Mouse (Mus musculus): Measurements from ENCODE around the gene Frat2. TPM values are rescaled to one million over a fixed set of nuclear protein-coding genes. Genes with fewer than 3 reads are reported as not detected.

The Frat2 gene
- polyA plus RNA-seq, 1 experiment from 2014 or later = 7.0 TPM

- no peak overlapping the region for H3K4me3 ChIP-seq (replicated peaks)
- no peak overlapping the region for H3K4me2 ChIP-seq
- ATAC-seq (ENCODE audit: low FRiP score) = no peak
- H3K27me3 ChIP-seq (replicated peaks) = no peaks in the 10 kb centered on the region
- H3K4me1 ChIP-seq = no peaks in the 10 kb centered on the region
- H3K36me3 ChIP-seq = no peaks in the 10 kb centered on the region
- H3K9ac ChIP-seq (replicated peaks) = no peak overlapping the region
- WGBS = 80% methylated on average over 5 of the region's 5 CpGs
- no peak overlapping the region for H3K27ac ChIP-seq (replicated peaks)
- no peaks in the 10 kb centered on the region for H3K9me3 ChIP-seq (replicated peaks)
Observed at GRCm38 (mm10) chr19:41816410-41816809, 31.5 kb downstream of the Frat2 start.

GRCm38 (mm10) chr19:41813374-41813773, 34.6 kb downstream of the Frat2 start:
- Histone ChIP-seq H3K4me2 (no peak overlapping the region), H3K4me1 (no peaks in the 10 kb centered on the region), H3K36me3 (no peaks in the 10 kb centered on the region), H3K4me3 (replicated peaks) (no peak overlapping the region), H3K27me3 (replicated peaks) (no peaks in the 10 kb centered on the region), H3K9me3 (replicated peaks) (no peaks in the 10 kb centered on the region), H3K27ac (replicated peaks) (no peak overlapping the region), H3K9ac (replicated peaks) (no peak overlapping the region)
- ATAC-seq (ENCODE audit: low FRiP score) = no peak
- WGBS = 95% methylated on average over 4 of the region's 4 CpGs

GRCm38 (mm10) chr19:41812525-41812924, 35.4 kb downstream of the Frat2 start:
- Histone ChIP-seq H3K4me2 (no peak overlapping the region), H3K4me3 (replicated peaks) (no peak overlapping the region), H3K9ac (replicated peaks) (no peak overlapping the region), H3K27me3 (replicated peaks) (no peaks in the 10 kb centered on the region), H3K36me3 (no peaks in the 10 kb centered on the region), H3K4me1 (no peaks in the 10 kb centered on the region), H3K27ac (replicated peaks) (no peak overlapping the region), H3K9me3 (replicated peaks) (no peaks in the 10 kb centered on the region)
- ATAC-seq (ENCODE audit: low FRiP score) = no peak
- 95% methylated on average over 10 of the region's 10 CpGs for WGBS

- Histone ChIP-seq H3K4me1 (no peaks in the 10 kb centered on the region), H3K27me3 (replicated peaks) (no peaks in the 10 kb centered on the region), H3K9me3 (replicated peaks) (no peaks in the 10 kb centered on the region), H3K9ac (replicated peaks) (no peak overlapping the region), H3K4me3 (replicated peaks) (no peak overlapping the region), H3K27ac (replicated peaks) (no peak overlapping the region), H3K4me2 (no peak overlapping the region), H3K36me3 (no peaks in the 10 kb centered on the region)
- 87% methylated on average over 5 of the region's 5 CpGs for WGBS
- no peak for ATAC-seq (ENCODE audit: low FRiP score)
Observed at GRCm38 (mm10) chr19:41810074-41810473, 37.9 kb downstream of the Frat2 start.

GRCm38 (mm10) chr19:41808104-41808634, 39.8 kb downstream of the Frat2 start:
- no peaks in the 10 kb centered on the region for H3K27me3 ChIP-seq (replicated peaks)
- no peak overlapping the region for H3K27ac ChIP-seq (replicated peaks)
- H3K9me3 ChIP-seq (replicated peaks) = no peaks in the 10 kb centered on the region
- H3K4me1 ChIP-seq = no peaks in the 10 kb centered on the region
- WGBS = 85% methylated on average over 8 of the region's 8 CpGs
- no peak for ATAC-seq (ENCODE audit: low FRiP score)
- H3K9ac ChIP-seq (replicated peaks) = no peak overlapping the region
- no peak overlapping the region for H3K4me3 ChIP-seq (replicated peaks)
- no peaks in the 10 kb centered on the region for H3K36me3 ChIP-seq
- no peak overlapping the region for H3K4me2 ChIP-seq

DNA sequence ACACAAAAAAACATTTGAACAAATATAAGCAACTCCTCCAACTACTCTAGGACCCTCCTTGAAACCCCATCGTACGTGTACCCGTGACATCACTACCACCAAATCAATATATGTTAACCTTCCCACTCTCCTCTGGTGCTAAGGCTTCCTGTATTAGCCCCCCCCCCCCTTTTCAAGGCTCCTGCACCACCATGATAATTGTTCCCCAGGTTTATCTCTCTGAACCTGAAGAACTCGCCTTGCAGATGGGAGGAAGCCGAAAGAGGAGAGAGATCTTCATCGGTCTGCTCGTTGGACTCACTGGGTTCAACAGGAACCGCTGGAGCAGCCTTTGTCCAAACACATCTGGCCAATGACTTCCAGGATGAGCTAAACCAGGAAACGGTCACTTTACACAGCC, 40.4 kb downstream of the Frat2 start:
- Histone ChIP-seq H3K36me3 (no peaks in the 10 kb centered on the region), H3K4me1 (no peaks in the 10 kb centered on the region), H3K4me3 (replicated peaks) (no peak overlapping the region), H3K9ac (replicated peaks) (no peak overlapping the region), H3K27me3 (replicated peaks) (no peaks in the 10 kb centered on the region), H3K4me2 (no peak overlapping the region), H3K9me3 (replicated peaks) (no peaks in the 10 kb centered on the region), H3K27ac (replicated peaks) (no peak overlapping the region)
- ATAC-seq (ENCODE audit: low FRiP score) = no peak
- 87% methylated on average over 9 of the region's 9 CpGs for WGBS

DNA sequence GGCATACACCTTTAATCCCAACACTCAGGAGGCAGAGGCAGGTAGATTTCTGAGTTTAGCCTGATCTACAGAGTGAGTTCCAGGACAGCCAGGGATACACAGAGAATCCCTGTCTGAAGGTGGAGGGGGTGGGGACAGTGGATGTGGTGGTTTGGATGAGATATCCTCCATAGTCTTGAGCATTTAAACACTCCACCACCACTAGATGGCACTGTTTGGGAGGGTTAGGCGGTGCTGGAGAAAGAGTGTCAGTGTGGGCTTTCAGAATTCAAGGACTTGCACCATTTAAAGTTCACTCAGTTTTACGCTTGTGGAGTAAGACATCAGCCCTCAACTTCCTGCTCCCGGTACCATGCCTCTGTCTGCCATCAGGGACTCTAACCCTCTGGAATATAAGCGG, 42.1 kb downstream of the Frat2 start:
- Histone ChIP-seq H3K36me3 (no peaks in the 10 kb centered on the region), H3K4me2 (no peak overlapping the region), H3K9me3 (replicated peaks) (no peaks in the 10 kb centered on the region), H3K9ac (replicated peaks) (no peak overlapping the region), H3K27me3 (replicated peaks) (no peaks in the 10 kb centered on the region), H3K4me3 (replicated peaks) (no peak overlapping the region), H3K4me1 (peaks cover 8% of the 10 kb centered on the region), H3K27ac (replicated peaks) (no peak overlapping the region)
- ATAC-seq (ENCODE audit: low FRiP score) = no peak
- WGBS = 93% methylated on average over 4 of the region's 4 CpGs

- H3K36me3 ChIP-seq = no peaks in the 10 kb centered on the region
- 0 out of 2 replicates have a peak, but pooled peaks cover 3% of the 10 kb centered on the region for H3K27me3 ChIP-seq (replicated peaks)
- no peak overlapping the region for H3K9ac ChIP-seq (replicated peaks)
- 40% methylated on average over 7 of the region's 7 CpGs for WGBS
- peaks cover 12% of the 10 kb centered on the region for H3K4me1 ChIP-seq
- no peak overlapping the region for H3K4me2 ChIP-seq
- H3K4me3 ChIP-seq (replicated peaks) = no peak overlapping the region
- no peak for ATAC-seq (ENCODE audit: low FRiP score)
- H3K27ac ChIP-seq (replicated peaks) = no peak overlapping the region
- no peaks in the 10 kb centered on the region for H3K9me3 ChIP-seq (replicated peaks)
Observed at GRCm38 (mm10) chr19:41803322-41803721, 44.6 kb downstream of the Frat2 start.

- WGBS = under 1% methylated on average over 48 of the region's 48 CpGs
- H3K27ac ChIP-seq (replicated peaks) = peak within 1 kb of the TSS; percentile 72
- peak; percentile 100 for ATAC-seq (ENCODE audit: low FRiP score)
- H3K27me3 ChIP-seq (replicated peaks) = 0 out of 2 replicates have a peak, but pooled peaks cover 3% of the 10 kb centered on the region
- no peaks in the 10 kb centered on the region for H3K36me3 ChIP-seq
- H3K9me3 ChIP-seq (replicated peaks) = no peaks in the 10 kb centered on the region
- H3K4me3 ChIP-seq (replicated peaks) = peak within 1 kb of the TSS; percentile 84
- H3K9ac ChIP-seq (replicated peaks) = peak within 1 kb of the TSS; percentile 63
- peak within 1 kb of the TSS; percentile 65 for H3K4me2 ChIP-seq
- peaks cover 12% of the 10 kb centered on the region for H3K4me1 ChIP-seq
Observed at GRCm38 (mm10) chr19:41801742-41802369, 46.1 kb downstream of the Frat2 start, which contains the start of gene Arhgap19. Gene Arhgap19 (minus strand): TSS chr19:41802047.

DNA sequence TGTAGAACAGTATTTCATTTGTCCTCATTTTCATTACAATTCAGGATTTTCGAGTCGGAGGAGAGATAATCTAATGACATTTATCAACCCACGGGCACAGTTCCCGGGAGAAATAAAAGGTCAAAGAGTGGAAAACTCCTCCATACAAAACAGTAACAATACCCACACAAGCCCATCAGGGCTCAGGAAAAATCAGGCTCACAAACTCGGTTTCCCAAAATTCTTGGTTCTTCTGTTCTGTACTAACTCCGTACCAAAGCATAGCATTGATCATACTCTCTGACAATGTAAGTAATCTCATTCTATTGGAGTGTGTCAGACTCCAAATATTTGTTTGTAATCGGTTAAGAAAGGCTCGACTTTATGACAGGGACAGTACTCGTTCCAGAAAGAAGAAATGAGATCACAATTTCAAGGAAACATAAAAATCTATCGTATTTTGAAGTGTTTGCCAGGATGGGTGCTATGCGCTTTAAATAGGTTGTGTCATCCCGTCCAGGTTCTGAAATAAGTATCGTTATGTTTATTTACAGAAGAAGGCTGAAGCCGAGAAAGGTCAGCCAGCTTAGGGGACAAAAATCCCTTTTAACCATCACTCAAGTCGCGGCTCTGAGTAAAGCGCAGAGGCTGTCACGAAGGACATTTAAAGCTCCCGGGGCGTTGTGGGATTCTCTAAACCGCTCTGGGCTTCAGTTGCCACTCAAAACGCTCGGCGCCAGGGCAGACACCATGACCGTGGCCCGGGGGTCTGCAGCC, 46.8 kb downstream of the Frat2 start:
- Histone ChIP-seq H3K4me1 (peaks cover 12% of the 10 kb centered on the region), H3K4me3 (replicated peaks) (peak overlapping the region; percentile 84), H3K27me3 (replicated peaks) (0 out of 2 replicates have a peak, but pooled peaks cover 3% of the 10 kb centered on the region), H3K4me2 (peak overlapping the region; percentile 63), H3K9me3 (replicated peaks) (no peaks in the 10 kb centered on the region), H3K27ac (replicated peaks) (peak overlapping the region; percentile 72), H3K36me3 (no peaks in the 10 kb centered on the region), H3K9ac (replicated peaks) (peak overlapping the region; percentile 63)
- 3% methylated on average over 26 of the region's 26 CpGs for WGBS
- no peak for ATAC-seq (ENCODE audit: low FRiP score)

- no peak overlapping the region for H3K27ac ChIP-seq (replicated peaks)
- 0 out of 2 replicates have a peak, but pooled peaks cover 3% of the 10 kb centered on the region for H3K27me3 ChIP-seq (replicated peaks)
- H3K4me2 ChIP-seq = peak overlapping the region; percentile 63
- H3K4me3 ChIP-seq (replicated peaks) = peak overlapping the region; percentile 84
- 52% methylated on average over 6 of the region's 6 CpGs for WGBS
- no peaks in the 10 kb centered on the region for H3K36me3 ChIP-seq
- ATAC-seq (ENCODE audit: low FRiP score) = no peak
- H3K9ac ChIP-seq (replicated peaks) = no peak overlapping the region
- no peaks in the 10 kb centered on the region for H3K9me3 ChIP-seq (replicated peaks)
- peaks cover 12% of the 10 kb centered on the region for H3K4me1 ChIP-seq
Observed at GRCm38 (mm10) chr19:41800451-41800850, 47.5 kb downstream of the Frat2 start.

DNA sequence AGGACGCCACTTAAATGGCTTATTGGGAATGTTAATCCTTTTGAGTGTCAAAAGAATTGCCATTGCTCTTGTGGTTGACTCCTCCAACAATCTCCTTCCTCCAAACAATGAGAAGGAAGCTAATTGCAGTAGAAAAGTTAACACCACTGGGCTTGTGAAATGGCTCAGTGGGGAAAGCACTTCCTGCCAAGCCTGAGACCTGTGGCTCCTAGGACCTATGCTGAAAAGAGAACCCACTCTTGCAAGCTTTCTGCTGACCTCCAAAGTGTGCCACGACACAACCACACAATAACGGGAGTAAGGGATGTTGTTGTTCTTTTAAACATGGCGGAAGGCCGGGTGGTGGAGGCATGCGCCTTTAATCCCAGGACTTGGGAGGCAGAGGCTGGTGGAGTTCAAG, 50.4 kb downstream of the Frat2 start:
- Histone ChIP-seq H3K4me1 (peaks cover 12% of the 10 kb centered on the region), H3K27me3 (replicated peaks) (0 out of 2 replicates have a peak, but pooled peaks cover 3% of the 10 kb centered on the region), H3K9ac (replicated peaks) (no peak overlapping the region), H3K4me2 (no peak overlapping the region), H3K4me3 (replicated peaks) (no peak overlapping the region), H3K36me3 (no peaks in the 10 kb centered on the region), H3K9me3 (replicated peaks) (no peaks in the 10 kb centered on the region), H3K27ac (replicated peaks) (no peak overlapping the region)
- ATAC-seq (ENCODE audit: low FRiP score) = no peak
- WGBS = 89% methylated on average over 6 of the region's 6 CpGs
